Mouse (Mus musculus) heart, embryonic 15.5 days (tissue): ENCODE data around the gene Nudt3. TPM values are rescaled to one million over a fixed set of nuclear protein-coding genes. Genes with fewer than 3 reads are reported as not detected.
"Not testable (repeated sequence)": the region's sequence is repeated elsewhere in the genome, so short reads cannot be mapped to it uniquely, and the experiment has no call there.

Experiments used
- ATAC-seq: fragments of 200-750 bp; cut with Nextera tagmentation; replicated peaks from 2 replicates; pipeline ENCODE4 v1.8.0; 2017; ENCODE audit warnings: low read depth, moderate TSS enrichment; ENCODE audit not compliant: insufficient number of reproducible peaks, insufficient read depth, low FRiP score
- H3K27ac ChIP-seq: fragments of 300-500 bp; sonication (generic); 2 replicates; pipeline ENCODE4 v1.5.1; 2015; ENCODE audit warnings: mild to moderate bottlenecking, inconsistent platforms
- H3K27me3 ChIP-seq: fragments of 300-500 bp; sonication (generic); 2 replicates; pipeline ENCODE4 v1.6.1; 2015; ENCODE audit warnings: inconsistent platforms
- H3K36me3 ChIP-seq: fragments of 300-500 bp; sonication (generic); 2 replicates; pipeline ENCODE4 v1.6.1; 2015; ENCODE audit warnings: mild to moderate bottlenecking, inconsistent platforms
- H3K4me1 ChIP-seq: fragments of 300-500 bp; sonication (generic); replicated peaks from 2 replicates; pipeline ENCODE4 v1.6.1; 2015; ENCODE audit warnings: inconsistent platforms
- H3K4me2 ChIP-seq: fragments of 300-500 bp; sonication (generic); 2 replicates; pipeline ENCODE4 v1.6.1; 2015; ENCODE audit warnings: inconsistent platforms, mild to moderate bottlenecking, moderate library complexity
- H3K4me3 ChIP-seq: fragments of 300-500 bp; sonication (generic); 2 replicates; pipeline ENCODE4 v1.5.1; 2015; ENCODE audit warnings: mild to moderate bottlenecking, inconsistent platforms
- H3K9ac ChIP-seq: fragments of 300-500 bp; sonication (generic); 2 replicates; pipeline ENCODE4 v1.6.1; 2015; ENCODE audit warnings: mild to moderate bottlenecking, inconsistent platforms
- H3K9me3 ChIP-seq: fragments of 300-500 bp; sonication (generic); replicated peaks from 2 replicates; pipeline ENCODE4 v1.6.1; 2016; ENCODE audit warnings: inconsistent platforms
- WGBS: fragments of 180-500 bp; shearing (Covaris S2); methylation state at CpG from one replicate; pipeline ENCODE4 v1.1.7; 2015; ENCODE audit warnings: mixed read lengths; 5-methylcytosine and 5-hydroxymethylcytosine counted together
- polyA plus RNA-seq: library from polyadenylated mRNA; unstranded; fragments of >200 nt; fragmentation: Nextera tagmentation; extraction: Ambion mirVana; gene quantifications from 2 replicates; pipeline ENCODE4 v1.2.1, GENCODE M21; 2015

The Nudt3 gene
- polyA plus RNA-seq, 1 experiment from 2014 or later, result 132 TPM

- H3K4me3 ChIP-seq, result no peak overlapping the region
- H3K27ac ChIP-seq, result no peak overlapping the region
- H3K36me3 ChIP-seq, result no peaks in the 10 kb centered on the region
- peaks cover 18% of the 10 kb centered on the region for H3K27me3 ChIP-seq
- no peak overlapping the region for H3K9ac ChIP-seq
- WGBS, result 10% methylated on average over 12 of the region's 12 CpGs
- no peak overlapping the region for H3K4me2 ChIP-seq
- H3K4me1 ChIP-seq, result peaks cover 1% of the 10 kb centered on the region
- ATAC-seq, result no peak
- no peaks in the 10 kb centered on the region for H3K9me3 ChIP-seq
Observed at GRCm38 (mm10) chr17:27650160-27650559, 26.9 kb upstream of the Nudt3 start.

- H3K4me2 ChIP-seq, result no peak overlapping the region
- no peaks in the 10 kb centered on the region for H3K36me3 ChIP-seq
- H3K9me3 ChIP-seq, result no peaks in the 10 kb centered on the region
- WGBS, result 34% methylated on average over 7 of the region's 7 CpGs
- no peak for ATAC-seq
- H3K27ac ChIP-seq, result no peak overlapping the region
- no peak overlapping the region for H3K9ac ChIP-seq
- peaks cover 10% of the 10 kb centered on the region for H3K4me1 ChIP-seq
- no peak overlapping the region for H3K4me3 ChIP-seq
- no peaks in the 10 kb centered on the region; the same call in 1 of the 2 replicates for H3K27me3 ChIP-seq
Observed at GRCm38 (mm10) chr17:27645807-27646206, 22.5 kb upstream of the Nudt3 start.

GRCm38 (mm10) chr17:27644572-27644971 lies 21.3 kb upstream of the Nudt3 start:
- no peak overlapping the region for H3K27ac ChIP-seq
- H3K4me2 ChIP-seq, result no peak overlapping the region
- H3K9ac ChIP-seq, result no peak overlapping the region
- H3K27me3 ChIP-seq, result no peaks in the 10 kb centered on the region
- peaks cover 10% of the 10 kb centered on the region for H3K4me1 ChIP-seq
- ATAC-seq, result no peak
- no peaks in the 10 kb centered on the region for H3K36me3 ChIP-seq
- H3K9me3 ChIP-seq, result no peaks in the 10 kb centered on the region
- H3K4me3 ChIP-seq, result no peak overlapping the region
- WGBS, result 47% methylated on average over 2 of the region's 2 CpGs

GRCm38 (mm10) chr17:27643756-27644155 lies 20.5 kb upstream of the Nudt3 start:
- WGBS, result 78% methylated on average over 9 of the region's 9 CpGs
- Histone ChIP-seq H3K9ac (no peak overlapping the region), H3K27me3 (no peaks in the 10 kb centered on the region), H3K27ac (no peak overlapping the region), H3K36me3 (no peaks in the 10 kb centered on the region), H3K9me3 (no peaks in the 10 kb centered on the region), H3K4me1 (peaks cover 14% of the 10 kb centered on the region), H3K4me2 (no peak overlapping the region), H3K4me3 (no peak overlapping the region)
- ATAC-seq, result no peak

GRCm38 (mm10) chr17:27643101-27643500 lies 19.8 kb upstream of the Nudt3 start:
- Histone ChIP-seq H3K9me3 (no peaks in the 10 kb centered on the region), H3K27ac (no peak overlapping the region), H3K4me3 (no peak overlapping the region), H3K9ac (no peak overlapping the region), H3K4me2 (no peak overlapping the region), H3K4me1 (peaks cover 14% of the 10 kb centered on the region), H3K27me3 (no peaks in the 10 kb centered on the region), H3K36me3 (no peaks in the 10 kb centered on the region)
- ATAC-seq, result no peak
- WGBS, result 35% methylated on average over 5 of the region's 6 CpGs

GRCm38 (mm10) chr17:27642491-27643062 lies 19.3 kb upstream of the Nudt3 start:
- no peak overlapping the region for H3K4me3 ChIP-seq
- peak overlapping the region; percentile 2; the same call in 1 of the 2 replicates for H3K9ac ChIP-seq
- no peak overlapping the region for H3K27ac ChIP-seq
- H3K27me3 ChIP-seq, result no peaks in the 10 kb centered on the region
- WGBS, result 13% methylated on average over 12 of the region's 12 CpGs
- H3K4me2 ChIP-seq, result peak overlapping the region; percentile 37
- H3K36me3 ChIP-seq, result no peaks in the 10 kb centered on the region
- peak; percentile 32; the same call in 1 of the 2 replicates for ATAC-seq
- no peaks in the 10 kb centered on the region for H3K9me3 ChIP-seq
- H3K4me1 ChIP-seq, result peaks cover 14% of the 10 kb centered on the region

GRCm38 (mm10) chr17:27639851-27640250 lies 16.6 kb upstream of the Nudt3 start:
- not testable (repeated sequence) for H3K36me3 ChIP-seq
- WGBS, result 86% methylated on average over 6 of the region's 6 CpGs

GRCm38 (mm10) chr17:27638921-27639332 lies 15.6 kb upstream of the Nudt3 start:
- no peak for ATAC-seq
- no peaks in the 10 kb centered on the region for H3K9me3 ChIP-seq
- no peak overlapping the region for H3K9ac ChIP-seq
- H3K4me1 ChIP-seq, result peaks cover 36% of the 10 kb centered on the region
- no peak overlapping the region for H3K27ac ChIP-seq
- H3K36me3 ChIP-seq, result no peaks in the 10 kb centered on the region
- WGBS, result 71% methylated on average over 20 of the region's 20 CpGs
- H3K27me3 ChIP-seq, result no peaks in the 10 kb centered on the region
- no peak overlapping the region for H3K4me3 ChIP-seq
- H3K4me2 ChIP-seq, result no peak overlapping the region

More at GRCm38 (mm10) chr17:27639851-27640250, 16.6 kb upstream of the Nudt3 start:
- H3K27ac ChIP-seq, H3K27me3 ChIP-seq, H3K9me3 ChIP-seq, H3K9ac ChIP-seq, ATAC-seq, H3K4me3 ChIP-seq, H3K4me2 ChIP-seq: not testable (repeated sequence)
- H3K4me1 ChIP-seq, result peaks cover 33% of the 10 kb centered on the region

- no peak overlapping the region for H3K9ac ChIP-seq
- H3K27ac ChIP-seq, result peak overlapping the region; percentile 45; the same call in 1 of the 2 replicates
- H3K27me3 ChIP-seq, result no peaks in the 10 kb centered on the region
- H3K9me3 ChIP-seq, result no peaks in the 10 kb centered on the region
- H3K36me3 ChIP-seq, result peaks cover 8% of the 10 kb centered on the region; the same call in 1 of the 2 replicates
- WGBS, result 40% methylated on average over 9 of the region's 9 CpGs
- no peak overlapping the region for H3K4me3 ChIP-seq
- H3K4me2 ChIP-seq, result no peak overlapping the region
- 0 out of 2 replicates have a peak, but pooled peaks have one; percentile 14 for ATAC-seq
- peaks cover 42% of the 10 kb centered on the region for H3K4me1 ChIP-seq
Observed at GRCm38 (mm10) chr17:27637333-27637732, 14.0 kb upstream of the Nudt3 start.

GRCm38 (mm10) chr17:27636132-27637020 lies 13.1 kb upstream of the Nudt3 start, which contains the start of gene Rps10:
TSS of gene Rps10 (minus strand) at chr17:27636669.
- ATAC-seq, result no peak
- peak within 1 kb of the TSS; percentile 75 for H3K4me2 ChIP-seq
- no peaks in the 10 kb centered on the region for H3K27me3 ChIP-seq
- H3K4me3 ChIP-seq, result peak within 1 kb of the TSS; percentile 83
- H3K9me3 ChIP-seq, result no peaks in the 10 kb centered on the region
- H3K27ac ChIP-seq, result peak within 1 kb of the TSS; percentile 80
- H3K4me1 ChIP-seq, result peaks cover 47% of the 10 kb centered on the region
- 43% methylated on average over 18 of the region's 18 CpGs for WGBS
- H3K9ac ChIP-seq, result 0 out of 2 replicates have a peak within 1 kb of the TSS, but pooled peaks have one; percentile 51
- peaks cover 18% of the 10 kb centered on the region for H3K36me3 ChIP-seq

- Histone ChIP-seq H3K27ac (peak overlapping the region; percentile 80), H3K4me3 (peak overlapping the region; percentile 83), H3K9ac (0 out of 2 replicates have a peak overlapping the region, but pooled peaks have one; percentile 51), H3K4me2 (peak overlapping the region; percentile 75), H3K4me1 (peaks cover 52% of the 10 kb centered on the region), H3K36me3 (peaks cover 26% of the 10 kb centered on the region)
- WGBS, result 45% methylated on average over 9 of the region's 9 CpGs
- not testable (repeated sequence) for H3K27me3 ChIP-seq, ATAC-seq, H3K9me3 ChIP-seq
Observed at GRCm38 (mm10) chr17:27635575-27635903, 12.2 kb upstream of the Nudt3 start.
